Mouse (Mus musculus) CH12.LX (cell line): Measurements from ENCODE around the gene Kcnb1.

ENCODE experiments used
- CTCF ChIP-seq, 2 experiments: IDR thresholded peaks in 1 of 2; conservative IDR thresholded peaks in 1 of 2; 2 replicates each; pipeline ENCODE4 v1.5.1; 2011 to 2012; ENCODE audit warnings: low read depth in 2 of 2, low read length in 2 of 2, improper control_type of control experiment in 1 of 2, inconsistent platforms in 1 of 2, mild to moderate bottlenecking in 1 of 2, moderate library complexity in 1 of 2
- POLR2A ChIP-seq: IDR thresholded peaks from 2 replicates; pipeline ENCODE4 v1.6.1; 2011; ENCODE audit warnings: low read depth, mild to moderate bottlenecking, improper control_type of control experiment, low read length
- USF1 ChIP-seq: IDR thresholded peaks from 2 replicates; pipeline ENCODE4 v1.6.1; 2014; ENCODE audit warnings: low read depth, mild to moderate bottlenecking, inconsistent platforms, low read length, improper control_type of control experiment
- ZC3H11A ChIP-seq: IDR thresholded peaks from 2 replicates; pipeline ENCODE4 v1.6.1; 2012; ENCODE audit warnings: low read depth, mild to moderate bottlenecking, inconsistent platforms, low read length, improper control_type of control experiment

DNA sequence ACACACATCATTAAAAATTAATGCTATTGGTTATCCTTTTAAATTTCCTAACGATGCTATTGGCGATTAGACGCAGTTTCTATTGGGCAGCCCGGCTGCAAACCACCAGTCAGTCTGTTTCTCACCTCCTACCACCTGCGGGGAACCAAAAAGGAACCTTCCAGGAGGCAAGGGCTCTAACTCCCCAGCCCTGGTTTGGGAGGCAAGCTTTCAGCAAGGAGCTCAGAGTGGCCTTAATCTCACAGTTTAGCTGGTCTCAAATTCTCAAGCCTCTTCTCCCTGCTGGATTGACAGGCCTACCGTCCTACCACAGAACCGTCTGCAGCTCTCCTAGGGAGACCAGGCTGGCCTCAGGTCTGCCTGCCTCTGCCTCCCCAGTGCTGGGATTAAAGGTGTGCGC, 130.4 kb downstream of the Kcnb1 start:
- TF ChIP-seq USF1 (no peak), CTCF (conservative IDR thresholded peaks at IDR 0.05 in 1 of 2, IDR thresholded peaks at IDR 0.05 in 1 of 2; ENCODE audit: low read depth in 2 of 2, low read length in 2 of 2) (no peak), POLR2A (no peak), ZC3H11A (no peak)
